Mouse (Mus musculus) lung, embryonic 15.5 days (tissue): ENCODE data around the gene Sox5. TPM values are rescaled to one million over a fixed set of nuclear protein-coding genes. Genes with fewer than 3 reads are reported as not detected.

ENCODE experiments used
- ATAC-seq: fragments of 200-750 bp; cut with Nextera tagmentation; 2 replicates; pipeline ENCODE4 v1.8.0; 2017; ENCODE audit warnings: moderate number of reproducible peaks, borderline replicate concordance; ENCODE audit not compliant: low FRiP score, low TSS enrichment; ENCODE audit errors: extremely low read depth
- H3K27ac ChIP-seq: fragments of 300-500 bp; sonication (generic); 2 replicates; pipeline ENCODE4 v1.5.1; 2015; ENCODE audit warnings: moderate library complexity, mild to moderate bottlenecking, inconsistent platforms
- H3K27me3 ChIP-seq: fragments of 300-500 bp; sonication (generic); 2 replicates; pipeline ENCODE4 v1.6.1; 2015; ENCODE audit warnings: inconsistent platforms
- H3K36me3 ChIP-seq: fragments of 300-500 bp; sonication (generic); 2 replicates; pipeline ENCODE4 v1.6.1; 2015; ENCODE audit warnings: inconsistent platforms
- H3K4me1 ChIP-seq: fragments of 300-500 bp; sonication (generic); 2 replicates; pipeline ENCODE4 v1.6.1; 2015; ENCODE audit warnings: inconsistent platforms
- H3K4me2 ChIP-seq: fragments of 300-500 bp; sonication (generic); 2 replicates; pipeline ENCODE4 v1.6.1; 2015; ENCODE audit warnings: inconsistent platforms, mild to moderate bottlenecking, moderate library complexity
- H3K4me3 ChIP-seq: fragments of 300-500 bp; sonication (generic); 2 replicates; pipeline ENCODE4 v1.5.1; 2015; ENCODE audit warnings: mild to moderate bottlenecking, inconsistent platforms
- H3K9ac ChIP-seq: fragments of 300-500 bp; sonication (generic); 2 replicates; pipeline ENCODE4 v1.6.1; 2015; ENCODE audit warnings: inconsistent platforms
- H3K9me3 ChIP-seq: fragments of 300-500 bp; sonication (generic); 2 replicates; pipeline ENCODE4 v1.6.1; 2016; ENCODE audit warnings: inconsistent platforms
- WGBS: fragments of 180-500 bp; shearing (Covaris S2); methylation state at CpG from one replicate; pipeline ENCODE4 v1.1.7; 2015; 5-methylcytosine and 5-hydroxymethylcytosine counted together
- polyA plus RNA-seq: library from polyadenylated mRNA; unstranded; fragments of >200 nt; fragmentation: Nextera tagmentation; extraction: Ambion mirVana; gene quantifications from 2 replicates; pipeline ENCODE4 v1.2.1, GENCODE M21; 2015

Sox5 gene
- polyA plus RNA-seq, 1 experiment from 2014 or later: 23.7 TPM

- Histone ChIP-seq H3K4me2 (no peak overlapping the region), H3K4me1 (peaks cover 5% of the 10 kb centered on the region), H3K4me3 (no peak overlapping the region), H3K36me3 (no peaks in the 10 kb centered on the region), H3K27me3 (no peaks in the 10 kb centered on the region), H3K27ac (no peak overlapping the region), H3K9ac (no peak overlapping the region), H3K9me3 (no peaks in the 10 kb centered on the region)
- 72% methylated on average over 3 of the region's 3 CpGs for WGBS
- ATAC-seq: no peak
Observed at GRCm38 (mm10) chr6:144048201-144048924, 733.4 kb downstream of the Sox5 start.

GRCm38 (mm10) chr6:144045503-144045902 is 736.3 kb downstream of the Sox5 start:
- Histone ChIP-seq H3K36me3 (no peaks in the 10 kb centered on the region), H3K27me3 (no peaks in the 10 kb centered on the region), H3K9ac (no peak overlapping the region), H3K27ac (peak overlapping the region; percentile 48), H3K4me3 (no peak overlapping the region), H3K4me2 (0 out of 2 replicates have a peak overlapping the region, but pooled peaks have one; percentile 5), H3K4me1 (peaks cover 16% of the 10 kb centered on the region), H3K9me3 (no peaks in the 10 kb centered on the region)
- WGBS: 46% methylated on average over 9 of the region's 9 CpGs
- no peak for ATAC-seq

- Histone ChIP-seq H3K9me3 (no peaks in the 10 kb centered on the region), H3K9ac (no peak overlapping the region), H3K36me3 (no peaks in the 10 kb centered on the region), H3K4me1 (peaks cover 21% of the 10 kb centered on the region), H3K27me3 (no peaks in the 10 kb centered on the region), H3K27ac (no peak overlapping the region), H3K4me2 (no peak overlapping the region), H3K4me3 (no peak overlapping the region)
- 85% methylated on average over 3 of the region's 3 CpGs for WGBS
- no peak for ATAC-seq
Observed at GRCm38 (mm10) chr6:144044381-144044780, 737.4 kb downstream of the Sox5 start.

GRCm38 (mm10) chr6:144042936-144043335 is 738.8 kb downstream of the Sox5 start:
- H3K9me3 ChIP-seq: no peaks in the 10 kb centered on the region
- no peaks in the 10 kb centered on the region for H3K27me3 ChIP-seq
- no peak overlapping the region for H3K4me2 ChIP-seq
- H3K27ac ChIP-seq: peak overlapping the region; percentile 86
- H3K9ac ChIP-seq: no peak overlapping the region
- no peaks in the 10 kb centered on the region for H3K36me3 ChIP-seq
- ATAC-seq: no peak
- no peak overlapping the region for H3K4me3 ChIP-seq
- peaks cover 21% of the 10 kb centered on the region for H3K4me1 ChIP-seq
- 40% methylated on average over 5 of the region's 5 CpGs for WGBS

- Histone ChIP-seq H3K9ac (no peak overlapping the region), H3K4me1 (peaks cover 18% of the 10 kb centered on the region), H3K36me3 (no peaks in the 10 kb centered on the region), H3K4me2 (no peak overlapping the region), H3K27ac (peak overlapping the region; percentile 62), H3K9me3 (no peaks in the 10 kb centered on the region), H3K4me3 (no peak overlapping the region), H3K27me3 (no peaks in the 10 kb centered on the region)
- ATAC-seq: no peak
- WGBS: 62% methylated on average over 9 of the region's 9 CpGs
Observed at GRCm38 (mm10) chr6:144041941-144042340, 739.8 kb downstream of the Sox5 start.

GRCm38 (mm10) chr6:144041188-144041587 is 740.6 kb downstream of the Sox5 start:
- H3K4me1 ChIP-seq: peaks cover 18% of the 10 kb centered on the region
- ATAC-seq: no peak
- H3K4me2 ChIP-seq: no peak overlapping the region
- H3K9ac ChIP-seq: no peak overlapping the region
- WGBS: 51% methylated on average over 5 of the region's 5 CpGs
- H3K4me3 ChIP-seq: no peak overlapping the region
- no peaks in the 10 kb centered on the region for H3K9me3 ChIP-seq
- no peaks in the 10 kb centered on the region for H3K36me3 ChIP-seq
- H3K27ac ChIP-seq: peak overlapping the region; percentile 48
- no peaks in the 10 kb centered on the region for H3K27me3 ChIP-seq

- WGBS: 80% methylated on average over 7 of the region's 7 CpGs
- Histone ChIP-seq H3K27me3 (no peaks in the 10 kb centered on the region), H3K36me3 (no peaks in the 10 kb centered on the region), H3K4me2 (no peak overlapping the region), H3K27ac (no peak overlapping the region), H3K4me3 (no peak overlapping the region), H3K9me3 (no peaks in the 10 kb centered on the region), H3K9ac (no peak overlapping the region), H3K4me1 (peaks cover 17% of the 10 kb centered on the region)
- ATAC-seq: no peak
Observed at GRCm38 (mm10) chr6:144040349-144040748, 741.4 kb downstream of the Sox5 start.

- Histone ChIP-seq H3K4me2 (no peak overlapping the region), H3K9ac (no peak overlapping the region), H3K27ac (peak overlapping the region; percentile 50), H3K4me1 (peaks cover 16% of the 10 kb centered on the region), H3K36me3 (no peaks in the 10 kb centered on the region), H3K4me3 (no peak overlapping the region), H3K27me3 (no peaks in the 10 kb centered on the region), H3K9me3 (no peaks in the 10 kb centered on the region)
- 45% methylated on average over 7 of the region's 7 CpGs for WGBS
- ATAC-seq: 0 out of 2 replicates have a peak, but pooled peaks have one; percentile 16
Observed at GRCm38 (mm10) chr6:144039221-144039620, 742.6 kb downstream of the Sox5 start.

GRCm38 (mm10) chr6:144033191-144033590 is 748.6 kb downstream of the Sox5 start:
- H3K9ac ChIP-seq: no peak overlapping the region
- H3K27me3 ChIP-seq: no peaks in the 10 kb centered on the region
- WGBS: 89% methylated on average over 2 of the region's 2 CpGs
- H3K4me2 ChIP-seq: no peak overlapping the region
- no peaks in the 10 kb centered on the region for H3K36me3 ChIP-seq
- no peak for ATAC-seq
- H3K27ac ChIP-seq: no peak overlapping the region
- H3K4me3 ChIP-seq: no peak overlapping the region
- H3K4me1 ChIP-seq: no peaks in the 10 kb centered on the region
- H3K9me3 ChIP-seq: no peaks in the 10 kb centered on the region

- H3K9ac ChIP-seq: no peak overlapping the region
- no peak overlapping the region for H3K4me2 ChIP-seq
- H3K36me3 ChIP-seq: no peaks in the 10 kb centered on the region
- H3K4me3 ChIP-seq: no peak overlapping the region
- H3K27ac ChIP-seq: no peak overlapping the region
- H3K4me1 ChIP-seq: no peaks in the 10 kb centered on the region
- no peaks in the 10 kb centered on the region for H3K9me3 ChIP-seq
- ATAC-seq: no peak
- H3K27me3 ChIP-seq: no peaks in the 10 kb centered on the region
Observed at GRCm38 (mm10) chr6:144016929-144017328, 764.8 kb downstream of the Sox5 start.

- no peaks in the 10 kb centered on the region for H3K27me3 ChIP-seq
- H3K27ac ChIP-seq: no peak overlapping the region
- no peak for ATAC-seq
- WGBS: 62% methylated on average over 14 of the region's 14 CpGs
- no peak overlapping the region for H3K4me2 ChIP-seq
- H3K4me1 ChIP-seq: no peaks in the 10 kb centered on the region
- no peak overlapping the region for H3K4me3 ChIP-seq
- H3K9ac ChIP-seq: no peak overlapping the region
- H3K9me3 ChIP-seq: no peaks in the 10 kb centered on the region
- no peaks in the 10 kb centered on the region for H3K36me3 ChIP-seq
Observed at GRCm38 (mm10) chr6:144011880-144012524, 769.8 kb downstream of the Sox5 start.

- Histone ChIP-seq H3K4me1 (no peaks in the 10 kb centered on the region), H3K4me2 (no peak overlapping the region), H3K9me3 (no peaks in the 10 kb centered on the region; the same call in 1 of the 2 replicates), H3K4me3 (no peak overlapping the region), H3K36me3 (no peaks in the 10 kb centered on the region), H3K27me3 (no peaks in the 10 kb centered on the region), H3K27ac (no peak overlapping the region), H3K9ac (no peak overlapping the region)
- ATAC-seq: no peak
- WGBS: 69% methylated on average over 3 of the region's 3 CpGs
Observed at GRCm38 (mm10) chr6:144010995-144011394, 770.8 kb downstream of the Sox5 start.
